Mouse (Mus musculus) hindbrain, embryonic 14.5 days (tissue): ENCODE results near the gene Nfx1. TPM values are rescaled to one million over a fixed set of nuclear protein-coding genes. Genes with fewer than 3 reads are reported as not detected.

Source experiments
- ATAC-seq: fragments of 200-750 bp; cut with Nextera tagmentation; 2 replicates; pipeline ENCODE4 v1.8.0; 2017; ENCODE audit warnings: moderate number of reproducible peaks, mild to moderate bottlenecking, moderate TSS enrichment, moderate library complexity; ENCODE audit not compliant: low FRiP score
- DNase-seq: peaks from one replicate; pipeline ENCODE4 v3.0.0-alpha.2; 2015; ENCODE audit warnings: low spot score
- H3K27ac ChIP-seq: fragments of 300-500 bp; sonication (generic); 2 replicates; pipeline ENCODE4 v1.5.1; 2014; ENCODE audit warnings: mild to moderate bottlenecking, moderate library complexity
- H3K27me3 ChIP-seq: fragments of 300-500 bp; sonication (generic); 2 replicates; pipeline ENCODE4 v1.6.1; 2014; ENCODE audit warnings: mild to moderate bottlenecking, low read length, mixed read lengths; ENCODE audit not compliant: control insufficient read depth, insufficient read depth
- H3K36me3 ChIP-seq: fragments of 300-500 bp; sonication (generic); replicated peaks from 2 replicates; pipeline ENCODE4 v1.6.1; 2014; ENCODE audit not compliant: control insufficient read depth, insufficient read depth
- H3K4me1 ChIP-seq: fragments of 300-500 bp; sonication (generic); replicated peaks from 2 replicates; pipeline ENCODE4 v1.6.1; 2014; ENCODE audit warnings: antibody characterized with exemption, low read length, mixed read lengths; ENCODE audit not compliant: control insufficient read depth, insufficient read depth
- H3K4me2 ChIP-seq: fragments of 300-500 bp; sonication (generic); replicated peaks from 2 replicates; pipeline ENCODE4 v1.6.1; 2014; ENCODE audit warnings: mild to moderate bottlenecking, moderate library complexity
- H3K4me3 ChIP-seq: fragments of 300-500 bp; sonication (generic); replicated peaks from 2 replicates; pipeline ENCODE4 v1.5.1; 2014; ENCODE audit warnings: mild to moderate bottlenecking, low read length
- H3K9ac ChIP-seq: fragments of 300-500 bp; sonication (generic); 2 replicates; pipeline ENCODE4 v1.6.1; 2014
- H3K9me3 ChIP-seq: fragments of 300-500 bp; sonication (generic); 2 replicates; pipeline ENCODE4 v1.6.1; 2016; ENCODE audit warnings: low read length; ENCODE audit not compliant: control insufficient read depth
- WGBS: fragments of 180-500 bp; shearing (Covaris S2); extraction: QIAGEN DNeasy Blood & Tissue Kit; methylation state at CpG from one replicate; pipeline ENCODE4 v1.1.7; 2014; 5-methylcytosine and 5-hydroxymethylcytosine counted together
- microRNA-seq: library from miRNA; unstranded; fragments of <30 nt; microRNA quantifications from one replicate; pipeline ENCODE4, GENCODE M21; 2016
- polyA plus RNA-seq: library from polyadenylated mRNA; unstranded; fragments of >200 nt; fragmentation: Nextera tagmentation; extraction: Ambion mirVana; gene quantifications from 2 replicates; pipeline ENCODE4 v1.2.1, GENCODE M21; 2014

Gene Nfx1
- polyA plus RNA-seq, 1 experiment from 2014 or later, result 99.7 TPM

GRCm38 (mm10) chr4:41065196-41065595 is 94.5 kb downstream of the Nfx1 start:
- Histone ChIP-seq H3K9ac (no peak overlapping the region), H3K36me3 (no peaks in the 10 kb centered on the region), H3K4me3 (no peak overlapping the region), H3K4me1 (no peaks in the 10 kb centered on the region), H3K27ac (no peak overlapping the region), H3K4me2 (no peak overlapping the region), H3K27me3 (no peaks in the 10 kb centered on the region), H3K9me3 (no peaks in the 10 kb centered on the region)
- DNase-seq (no peak), ATAC-seq (no peak)
- 91% methylated on average over 4 of the region's 4 CpGs for WGBS

- DNase-seq (no peak), ATAC-seq (no peak)
- no peak overlapping the region for H3K4me3 ChIP-seq
- 76% methylated on average over 14 of the region's 14 CpGs for WGBS
- no peaks in the 10 kb centered on the region for H3K36me3 ChIP-seq
- no peak overlapping the region for H3K9ac ChIP-seq
- no peaks in the 10 kb centered on the region for H3K4me1 ChIP-seq
- no peaks in the 10 kb centered on the region for H3K9me3 ChIP-seq
- no peaks in the 10 kb centered on the region for H3K27me3 ChIP-seq
- H3K27ac ChIP-seq, result no peak overlapping the region
- H3K4me2 ChIP-seq, result no peak overlapping the region
These were observed 101.1 kb downstream of the Nfx1 start for GRCm38 (mm10) chr4:41071500-41072429.

- H3K9me3 ChIP-seq, result no peaks in the 10 kb centered on the region
- ATAC-seq (no peak), DNase-seq (no peak)
- H3K4me2 ChIP-seq, result no peak overlapping the region
- H3K27me3 ChIP-seq, result no peaks in the 10 kb centered on the region
- no peaks in the 10 kb centered on the region for H3K36me3 ChIP-seq
- 86% methylated on average over 12 of the region's 12 CpGs for WGBS
- H3K27ac ChIP-seq, result no peak overlapping the region
- no peaks in the 10 kb centered on the region for H3K4me1 ChIP-seq
- no peak overlapping the region for H3K9ac ChIP-seq
- no peak overlapping the region for H3K4me3 ChIP-seq
These were observed 102.5 kb downstream of the Nfx1 start for GRCm38 (mm10) chr4:41073008-41073817.

GRCm38 (mm10) chr4:41074461-41074860 is 103.8 kb downstream of the Nfx1 start:
- no peak for DNase-seq
- no peaks in the 10 kb centered on the region for H3K9me3 ChIP-seq
- H3K9ac ChIP-seq, result no peak overlapping the region
- H3K4me1 ChIP-seq, result no peaks in the 10 kb centered on the region
- no peak for ATAC-seq
- H3K4me2 ChIP-seq, result no peak overlapping the region
- 74% methylated on average over 6 of the region's 6 CpGs for WGBS
- no peak overlapping the region for H3K4me3 ChIP-seq
- H3K27me3 ChIP-seq, result no peaks in the 10 kb centered on the region
- H3K27ac ChIP-seq, result no peak overlapping the region
- no peaks in the 10 kb centered on the region for H3K36me3 ChIP-seq

Small RNA genes lying within 50 kb of the gene (microRNA-seq; reads per million reads assigned to microRNA genes)
- gene Mir3094, result 1.9 reads per million, percentile 6 among the genes with 10 or more reads in this experiment

Other genes with a start within 250 kb of the Nfx1 start
- 635 and 648 TPM in 2 replicates for gene Dnaja1, start 248.8 kb upstream of the Nfx1 start, polyA plus RNA-seq
- gene Smu1, start 213.0 kb upstream of the Nfx1 start, polyA plus RNA-seq, result 120 and 122 TPM in 2 replicates
- gene B4galt1, start 116.9 kb upstream of the Nfx1 start, polyA plus RNA-seq, result 8.2 and 9.1 TPM in 2 replicates
- not detected in 2 replicates for gene Spink4, start 50.9 kb upstream of the Nfx1 start, polyA plus RNA-seq
- gene Bag1, start 22.6 kb upstream of the Nfx1 start, polyA plus RNA-seq, result 207 and 215 TPM in 2 replicates
- 147 and 156 TPM in 2 replicates for gene Chmp5, start 22.5 kb upstream of the Nfx1 start, polyA plus RNA-seq
- gene Aqp7, start 77.2 kb downstream of the Nfx1 start, polyA plus RNA-seq, result not detected in 2 replicates
- 0.17 TPM in 1 of 2 replicates, not detected in the other for gene Aqp3, start 127.3 kb downstream of the Nfx1 start, polyA plus RNA-seq
- gene Nol6, start 153.5 kb downstream of the Nfx1 start, polyA plus RNA-seq, result 38.4 and 41.5 TPM in 2 replicates
- 68.5 and 68.7 TPM in 2 replicates for gene Ube2r2, start 164.8 kb downstream of the Nfx1 start, polyA plus RNA-seq